Mouse (Mus musculus): ENCODE measurements around the gene Trim17.

- TF ChIP-seq CTCF (IDR thresholded peaks at IDR 0.05; ENCODE audit: control insufficient read depth, insufficient read depth, insufficient read length) (no peak), USF1 (IDR thresholded peaks at IDR 0.05; ENCODE audit: low read depth) (no peak), MAX (IDR thresholded peaks at IDR 0.05) (no peak), CEBPB (IDR thresholded peaks at IDR 0.05; ENCODE audit: low read depth) (no peak), MYOD1 (IDR thresholded peaks at IDR 0.05; ENCODE audit: control insufficient read depth, insufficient read length, low read depth) (no peak), MYOG (IDR thresholded peaks at IDR 0.05; ENCODE audit: control insufficient read depth, extremely low read depth, insufficient read length) (no peak)
These were observed 30.9 kb downstream of the Trim17 start for GRCm38 (mm10) chr11:58985299-58985917.

All from C2C12 (cell line).